Mouse (Mus musculus) intestine, postnatal 0 days (tissue): Measurements from ENCODE around the gene Notum. TPM values are rescaled to one million over a fixed set of nuclear protein-coding genes. Genes with fewer than 3 reads are reported as not detected.

ENCODE experiments used
- ATAC-seq: fragments of 200-750 bp; cut with Nextera tagmentation; 2 replicates; pipeline ENCODE4 v1.8.0; 2017; ENCODE audit warnings: mild to moderate bottlenecking, moderate TSS enrichment, moderate library complexity
- H3K27ac ChIP-seq: fragments of 300-500 bp; sonication (generic); 2 replicates; pipeline ENCODE4 v1.5.1; 2014; ENCODE audit warnings: mild to moderate bottlenecking, low read depth, low read length, moderate library complexity
- H3K27me3 ChIP-seq: fragments of 300-500 bp; sonication (generic); replicated peaks from 2 replicates; pipeline ENCODE4 v1.6.1; 2014; ENCODE audit warnings: low read length, mixed read lengths; ENCODE audit not compliant: control insufficient read depth, insufficient read depth
- H3K36me3 ChIP-seq: fragments of 300-500 bp; sonication (generic); 2 replicates; pipeline ENCODE4 v1.6.1; 2014; ENCODE audit warnings: mild to moderate bottlenecking, moderate library complexity; ENCODE audit not compliant: control insufficient read depth, insufficient read depth
- H3K4me1 ChIP-seq: fragments of 300-500 bp; sonication (generic); replicated peaks from 2 replicates; pipeline ENCODE4 v1.6.1; 2014; ENCODE audit warnings: antibody characterized with exemption, low read length, mixed read lengths; ENCODE audit not compliant: control insufficient read depth, insufficient read depth
- H3K4me2 ChIP-seq: fragments of 300-500 bp; sonication (generic); replicated peaks from 2 replicates; pipeline ENCODE4 v1.6.1; 2014; ENCODE audit warnings: low read depth, mild to moderate bottlenecking, moderate library complexity
- H3K4me3 ChIP-seq: fragments of 300-500 bp; sonication (generic); 2 replicates; pipeline ENCODE4 v1.5.1; 2014; ENCODE audit warnings: low read depth, low read length
- H3K9ac ChIP-seq: fragments of 300-500 bp; sonication (generic); 2 replicates; pipeline ENCODE4 v1.6.1; 2014; ENCODE audit warnings: mild to moderate bottlenecking, low read depth, low read length
- H3K9me3 ChIP-seq: fragments of 300-500 bp; sonication (generic); 2 replicates; pipeline ENCODE4 v1.6.1; 2016; ENCODE audit warnings: mixed run types; ENCODE audit not compliant: control insufficient read depth
- CTCF ChIP-seq: sonication (generic); IDR thresholded peaks from 2 replicates; pipeline ENCODE4 v1.5.1; 2016; ENCODE audit warnings: low read depth, mild to moderate bottlenecking, control low read depth, antibody characterized with exemption, moderate library complexity
- WGBS: fragments of 180-500 bp; shearing (Covaris S2); extraction: QIAGEN DNeasy Blood & Tissue Kit; methylation state at CpG from one replicate; pipeline ENCODE4 v1.1.7; 2014; 5-methylcytosine and 5-hydroxymethylcytosine counted together
- polyA plus RNA-seq: library from polyadenylated mRNA; unstranded; fragments of >200 nt; fragmentation: Nextera tagmentation; extraction: Ambion mirVana; gene quantifications from 2 replicates; pipeline ENCODE4 v1.2.1, GENCODE M21; 2015

Notum gene
- polyA plus RNA-seq, 1 experiment from 2014 or later: 0.68 TPM

GRCm38 (mm10) chr11:120647047-120647830 lies 13.7 kb downstream of the Notum start:
- Histone ChIP-seq H3K4me1 (peaks cover 11% of the 10 kb centered on the region), H3K9ac (no peak overlapping the region), H3K4me2 (no peak overlapping the region), H3K9me3 (no peaks in the 10 kb centered on the region), H3K36me3 (no peaks in the 10 kb centered on the region), H3K27ac (no peak overlapping the region), H3K27me3 (0 out of 2 replicates have a peak, but pooled peaks cover 2% of the 10 kb centered on the region), H3K4me3 (no peak overlapping the region)
- WGBS: 81% methylated on average over 35 of the region's 35 CpGs
- TF ChIP-seq CTCF: no peak
- ATAC-seq: no peak

- TF ChIP-seq CTCF: no peak
- H3K9ac ChIP-seq: peak within 1 kb of the TSS; percentile 32; the same call in 1 of the 2 replicates
- peaks cover 11% of the 10 kb centered on the region for H3K4me1 ChIP-seq
- H3K27ac ChIP-seq: no peak within 1 kb of the TSS
- ATAC-seq: peak; percentile 97
- H3K4me3 ChIP-seq: peak within 1 kb of the TSS; percentile 48
- WGBS: under 1% methylated on average over 15 of the region's 15 CpGs
- no peaks in the 10 kb centered on the region; the same call in 1 of the 2 replicates for H3K36me3 ChIP-seq
- H3K9me3 ChIP-seq: no peaks in the 10 kb centered on the region
- peak within 1 kb of the TSS; percentile 92 for H3K4me2 ChIP-seq
- 0 out of 2 replicates have a peak, but pooled peaks cover 2% of the 10 kb centered on the region for H3K27me3 ChIP-seq
These were observed 17.4 kb downstream of the Notum start, which contains the start of gene Pycr1 for GRCm38 (mm10) chr11:120643601-120643987. Gene Pycr1 (minus strand): TSS chr11:120643769.

GRCm38 (mm10) chr11:120642939-120643600 lies 17.9 kb downstream of the Notum start:
- no peaks in the 10 kb centered on the region for H3K9me3 ChIP-seq
- ATAC-seq: peak; percentile 32; the same call in 1 of the 2 replicates
- H3K9ac ChIP-seq: peak overlapping the region; percentile 32; the same call in 1 of the 2 replicates
- peak overlapping the region; percentile 92 for H3K4me2 ChIP-seq
- 0 out of 2 replicates have a peak, but pooled peaks cover under 1% of the 10 kb centered on the region for H3K27me3 ChIP-seq
- no peak overlapping the region for H3K27ac ChIP-seq
- WGBS: under 1% methylated on average over 18 of the region's 18 CpGs
- peak overlapping the region; percentile 48 for H3K4me3 ChIP-seq
- H3K36me3 ChIP-seq: no peaks in the 10 kb centered on the region; the same call in 1 of the 2 replicates
- peaks cover 10% of the 10 kb centered on the region for H3K4me1 ChIP-seq
- 0 out of 2 replicates have a peak, but pooled peaks have one; percentile 12 for TF ChIP-seq CTCF

- Histone ChIP-seq H3K4me1 (peaks cover 6% of the 10 kb centered on the region), H3K27ac (no peak overlapping the region), H3K4me2 (no peak overlapping the region), H3K9me3 (no peaks in the 10 kb centered on the region), H3K27me3 (no peaks in the 10 kb centered on the region), H3K4me3 (no peak overlapping the region), H3K9ac (no peak overlapping the region), H3K36me3 (no peaks in the 10 kb centered on the region; the same call in 1 of the 2 replicates)
- TF ChIP-seq CTCF: no peak
- no peak for ATAC-seq
- 87% methylated on average over 8 of the region's 8 CpGs for WGBS
These were observed 19.1 kb downstream of the Notum start for GRCm38 (mm10) chr11:120641869-120642268.

GRCm38 (mm10) chr11:120641255-120641654 lies 19.7 kb downstream of the Notum start:
- ATAC-seq: no peak
- 72% methylated on average over 9 of the region's 9 CpGs for WGBS
- Histone ChIP-seq H3K4me2 (no peak overlapping the region), H3K27ac (no peak overlapping the region), H3K9me3 (no peaks in the 10 kb centered on the region), H3K4me1 (peaks cover 6% of the 10 kb centered on the region), H3K27me3 (no peaks in the 10 kb centered on the region), H3K4me3 (no peak overlapping the region), H3K36me3 (no peaks in the 10 kb centered on the region; the same call in 1 of the 2 replicates), H3K9ac (no peak overlapping the region)
- TF ChIP-seq CTCF: no peak

GRCm38 (mm10) chr11:120634810-120635209 lies 26.2 kb downstream of the Notum start:
- H3K4me1 ChIP-seq: peaks cover 7% of the 10 kb centered on the region; the same call in 1 of the 2 replicates
- no peak overlapping the region for H3K27ac ChIP-seq
- 89% methylated on average over 5 of the region's 5 CpGs for WGBS
- no peak for ATAC-seq
- H3K4me3 ChIP-seq: no peak overlapping the region
- H3K4me2 ChIP-seq: no peak overlapping the region
- H3K9me3 ChIP-seq: no peaks in the 10 kb centered on the region
- no peaks in the 10 kb centered on the region for H3K27me3 ChIP-seq
- no peaks in the 10 kb centered on the region for H3K36me3 ChIP-seq
- no peak for TF ChIP-seq CTCF
- no peak overlapping the region for H3K9ac ChIP-seq
